19 mouse cellular contexts compared by ENCODE assay signal in the genomic region with DNA sequence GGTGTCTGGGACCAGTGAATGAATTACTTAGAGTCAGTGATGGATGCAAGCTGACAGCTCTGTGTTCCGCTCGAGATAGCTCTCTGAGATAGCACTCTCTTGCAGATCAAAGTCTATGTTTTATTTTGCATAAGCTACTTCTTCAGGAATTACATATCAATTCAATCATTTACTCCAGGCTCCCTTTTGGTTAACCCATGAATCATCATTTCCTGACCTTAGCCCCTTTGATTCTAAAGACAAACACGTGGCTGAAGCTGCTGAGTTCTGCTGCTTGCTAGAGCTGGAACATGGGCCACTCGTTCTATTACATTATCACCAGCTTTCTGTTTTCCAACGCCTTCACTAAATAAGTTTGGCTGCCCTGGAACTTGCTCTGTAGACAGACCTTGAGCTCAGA.
"Had no signal": no experiment of that assay in that cellular context is flagged by ENCODE, and none has a peak within 500 bp of the region (broad histone marks: within the 10 kb centered on the region; RNA-seq: fewer than 3 reads in every experiment).

No protein-coding gene starts in this region.

- H3K4me1 ChIP-seq: limb, embryonic 12.5 days; liver, embryonic 13.5 days; lung, embryonic 15.5 days; midbrain, embryonic 15.5 days; neural tube, embryonic 12.5 days had no signal

- H3K27ac ChIP-seq: layer of hippocampus, adult 2 months; limb, embryonic 12.5 days; liver, embryonic 13.5 days; lung, embryonic 15.5 days; macrophage; midbrain, embryonic 15.5 days; neural tube, embryonic 12.5 days had no signal

- DNase-seq: liver; liver, embryonic 13.5 days; liver, postnatal 0 days; lung, postnatal 14 days; retina, postnatal 1 day; right cerebral cortex, postnatal 4 days; spleen, adult 18-20 months; thymus, adult 18-20 months; thymus, postnatal 14 days had no signal

- H3K9me3 ChIP-seq: liver, embryonic 13.5 days; lung, embryonic 15.5 days; midbrain, embryonic 15.5 days; neural tube, embryonic 12.5 days had no signal

- H3K4me2 ChIP-seq: limb, embryonic 12.5 days; liver, embryonic 13.5 days; lung, embryonic 15.5 days; midbrain, embryonic 11.5 days; midbrain, embryonic 15.5 days; neural tube, embryonic 12.5 days had no signal

- H3K36me3 ChIP-seq: limb, embryonic 12.5 days; liver, embryonic 13.5 days; lung, embryonic 15.5 days; midbrain, embryonic 15.5 days; neural tube, embryonic 12.5 days had no signal

- ATAC-seq: hindbrain, embryonic 16.5 days; inflammation-experienced regulatory T-cells, adult 6 months; liver, postnatal 0 days; midbrain, embryonic 15.5 days had no signal

- H3K4me3 ChIP-seq: layer of hippocampus, adult 2 months; limb, embryonic 12.5 days; liver, embryonic 13.5 days; lung, embryonic 15.5 days; megakaryocyte, embryonic 14.5 days; midbrain, embryonic 15.5 days; neural tube, embryonic 12.5 days had no signal

- H3K27me3 ChIP-seq: limb, embryonic 12.5 days; liver, embryonic 13.5 days; lung, embryonic 15.5 days; midbrain, embryonic 15.5 days; neural tube, embryonic 12.5 days had no signal

- H3K9ac ChIP-seq: limb, embryonic 12.5 days; liver, embryonic 13.5 days; liver, postnatal 0 days; lung, embryonic 15.5 days; midbrain, embryonic 15.5 days; neural tube, embryonic 12.5 days had no signal
